Mouse (Mus musculus) myocyte (in vitro differentiated cells): ENCODE data around the gene Farsa. TPM values are rescaled to one million over a fixed set of nuclear protein-coding genes. Genes with fewer than 3 reads are reported as not detected.

Source experiments
- H3K27me3 ChIP-seq: one replicate; pipeline ENCODE4 v1.6.1; 2011; ENCODE audit not compliant: control insufficient read depth, insufficient read depth, insufficient read length
- H3K36me3 ChIP-seq: one replicate; pipeline ENCODE4 v1.6.1; 2011; ENCODE audit not compliant: control insufficient read depth, insufficient read depth
- H3K4me2 ChIP-seq: one replicate; pipeline ENCODE4 v1.6.1; 2011; ENCODE audit warnings: low read depth, control low read depth
- H3K4me3 ChIP-seq: one replicate; pipeline ENCODE4 v1.5.1; 2011; ENCODE audit warnings: mild to moderate bottlenecking, control low read depth, moderate library complexity
- H3K79me2 ChIP-seq: one replicate; pipeline ENCODE4 v1.6.1; 2011; ENCODE audit not compliant: control insufficient read depth, insufficient read depth
- H3ac ChIP-seq: one replicate; pipeline ENCODE4 v1.6.1; 2011; ENCODE audit not compliant: control insufficient read depth, insufficient read length
- CEBPB ChIP-seq: IDR thresholded peaks from 2 replicates; pipeline ENCODE4 v1.6.1; 2011; ENCODE audit warnings: mild to moderate bottlenecking, moderate library complexity; ENCODE audit not compliant: poor library complexity, insufficient read depth, severe bottlenecking
- E2F4 ChIP-seq: IDR thresholded peaks from one replicate; pipeline ENCODE4 v1.6.1; 2011; ENCODE audit warnings: mild to moderate bottlenecking, control low read depth, moderate library complexity; ENCODE audit not compliant: insufficient read depth
- MAX ChIP-seq: IDR thresholded peaks from one replicate; pipeline ENCODE4 v1.6.1; 2011; ENCODE audit warnings: low read depth, mild to moderate bottlenecking, control low read depth
- MYOD1 ChIP-seq, 3 experiments: IDR thresholded peaks; one replicate each; pipeline ENCODE4 v1.6.1; 2011; ENCODE audit warnings: control low read depth in 2 of 3, low read depth in 2 of 3, mild to moderate bottlenecking in 2 of 3, moderate library complexity in 1 of 3; ENCODE audit not compliant: insufficient read length in 2 of 3, control insufficient read depth in 1 of 3
- MYOG ChIP-seq, 3 experiments: IDR thresholded peaks; one replicate each; pipeline ENCODE4 v1.6.1; 2011; ENCODE audit warnings: control low read depth in 2 of 3, low read depth in 2 of 3, mild to moderate bottlenecking in 2 of 3; ENCODE audit not compliant: insufficient read length in 2 of 3, control insufficient read depth in 1 of 3, insufficient read depth in 1 of 3
- POLR2A ChIP-seq: IDR thresholded peaks from one replicate; pipeline ENCODE4 v1.6.1; 2011; ENCODE audit warnings: low read depth, mild to moderate bottlenecking, control low read depth, moderate library complexity; ENCODE audit not compliant: insufficient read length
- POLR2AphosphoS2 ChIP-seq: IDR thresholded peaks from one replicate; pipeline ENCODE4 v1.6.1; 2011; ENCODE audit warnings: low read depth, control low read depth; ENCODE audit not compliant: insufficient read length
- REST ChIP-seq: IDR thresholded peaks from one replicate; pipeline ENCODE4 v1.6.1; 2011; ENCODE audit warnings: mild to moderate bottlenecking, control low read depth, moderate library complexity; ENCODE audit not compliant: insufficient read depth, insufficient read length
- SRF ChIP-seq: IDR thresholded peaks from one replicate; pipeline ENCODE4 v1.6.1; 2011; ENCODE audit warnings: low read depth; ENCODE audit not compliant: control insufficient read depth, insufficient read length
- TCF12 ChIP-seq: IDR thresholded peaks from one replicate; pipeline ENCODE4 v1.6.1; 2011; ENCODE audit warnings: mild to moderate bottlenecking, control low read depth; ENCODE audit not compliant: poor library complexity, insufficient read depth, severe bottlenecking
- TCF3 ChIP-seq: IDR thresholded peaks from one replicate; pipeline ENCODE4 v1.6.1; 2011; ENCODE audit warnings: low read depth, control low read depth; ENCODE audit not compliant: insufficient read length
- USF1 ChIP-seq: IDR thresholded peaks from one replicate; pipeline ENCODE4 v1.6.1; 2011; ENCODE audit warnings: low read depth, mild to moderate bottlenecking, control low read depth, moderate library complexity
- polyA plus RNA-seq: library from polyadenylated mRNA; unstranded; fragments of >200 nt; fragmentation: generic; extraction: Trizol; gene quantifications from one replicate; pipeline ENCODE4 v1.2.1, GENCODE M21; 2012; ENCODE audit warnings: missing spikeins

The Farsa gene
- polyA plus RNA-seq, 1 experiment, result 73.3 TPM

- no peaks in the 10 kb centered on the region for H3K36me3 ChIP-seq
- no peak within 1 kb of the TSS for H3ac ChIP-seq
- H3K27me3 ChIP-seq, result no peaks in the 10 kb centered on the region
- TF ChIP-seq POLR2AphosphoS2 (peak; percentile 42), SRF (no peak)
- H3K79me2 ChIP-seq, result no peaks in the 10 kb centered on the region
- H3K4me2 ChIP-seq, result no peak within 1 kb of the TSS
- H3K4me3 ChIP-seq, result no peak within 1 kb of the TSS
Observed at GRCm38 (mm10) chr8:84871376-84872308, 14.9 kb downstream of the Farsa start, which contains the start of gene Syce2. Gene Syce2, plus strand, starts transcription at chr8:84872111.

DNA sequence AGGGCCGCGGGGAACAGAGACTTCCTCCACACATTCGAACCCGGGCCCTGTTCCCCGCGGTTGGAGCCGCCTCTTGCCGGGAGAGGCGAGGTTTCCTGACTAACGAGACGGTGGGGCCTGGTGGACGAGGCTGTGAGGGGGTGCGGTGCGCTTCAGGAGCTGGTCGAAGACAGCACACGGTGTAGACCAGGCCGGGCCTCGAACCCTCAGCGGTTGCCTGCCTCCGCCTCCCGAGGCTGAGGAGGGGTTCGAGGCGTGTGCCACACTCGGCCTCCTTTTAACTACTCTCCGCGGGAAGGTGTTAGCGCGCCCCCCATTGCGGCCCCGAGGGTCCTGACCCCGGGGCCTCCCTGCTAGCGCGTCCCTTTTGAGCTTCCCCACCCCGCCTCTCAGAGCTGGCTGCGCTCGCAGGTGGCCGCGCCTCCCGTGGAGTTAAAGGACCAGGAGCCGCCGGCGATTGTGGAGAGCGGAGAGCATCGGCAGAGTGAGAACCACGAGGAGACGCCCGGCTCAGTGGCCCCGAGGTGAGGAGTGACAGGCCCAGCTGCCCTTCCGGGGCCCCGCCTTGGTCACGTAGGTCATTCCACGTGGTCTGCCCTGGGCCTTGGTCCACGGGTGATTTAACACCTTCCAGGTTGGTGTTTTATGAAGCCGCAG lies 15.6 kb downstream of the Farsa start:
- Histone ChIP-seq H3K4me3 (no peak overlapping the region), H3K36me3 (no peaks in the 10 kb centered on the region), H3K4me2 (no peak overlapping the region), H3K79me2 (no peaks in the 10 kb centered on the region), H3K27me3 (no peaks in the 10 kb centered on the region), H3ac (no peak overlapping the region)
- TF ChIP-seq MYOD1 (IDR thresholded peaks at IDR 0.05; ENCODE audit: control insufficient read depth in 1 of 3, insufficient read length in 2 of 3, low read depth in 2 of 3) (peak in 2 of 3 experiments; percentile 44 to 69), MYOG (IDR thresholded peaks at IDR 0.05; ENCODE audit: control insufficient read depth in 1 of 3, insufficient read depth in 1 of 3, insufficient read length in 2 of 3, low read depth in 2 of 3) (no peak), POLR2AphosphoS2 (peak; percentile 22)

- Histone ChIP-seq H3K4me3 (no peak overlapping the region), H3K79me2 (no peaks in the 10 kb centered on the region), H3K36me3 (no peaks in the 10 kb centered on the region), H3ac (no peak overlapping the region), H3K27me3 (no peaks in the 10 kb centered on the region), H3K4me2 (no peak overlapping the region)
- no peak for TF ChIP-seq MYOD1 (IDR thresholded peaks at IDR 0.05; ENCODE audit: control insufficient read depth in 1 of 3, insufficient read length in 2 of 3, low read depth in 2 of 3)
- TF ChIP-seq TCF3, result no peak
Observed at GRCm38 (mm10) chr8:84873016-84873415, 16.2 kb downstream of the Farsa start.

DNA sequence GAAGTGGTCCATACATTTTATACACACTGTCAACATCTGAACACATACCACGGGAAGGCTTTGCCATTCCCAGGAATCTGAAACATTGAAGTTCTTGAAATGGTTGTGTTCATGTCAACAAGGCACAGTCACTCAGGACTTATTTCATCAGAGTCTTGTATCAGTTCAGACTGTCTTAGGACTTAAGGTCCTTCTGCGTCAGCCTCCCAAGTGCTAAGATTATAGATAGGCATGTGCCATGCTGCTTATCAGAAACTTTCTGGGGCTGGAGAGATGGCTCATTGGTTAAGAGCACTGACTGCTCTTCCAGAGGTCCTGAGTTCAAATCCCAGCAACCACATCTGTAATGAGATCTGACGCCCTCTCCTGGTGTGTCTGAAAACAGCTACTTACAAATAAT lies 17.6 kb downstream of the Farsa start:
- H3K4me3 ChIP-seq, result no peak overlapping the region
- no peaks in the 10 kb centered on the region for H3K79me2 ChIP-seq
- H3K27me3 ChIP-seq, result no peaks in the 10 kb centered on the region
- H3ac ChIP-seq, result no peak overlapping the region
- TF ChIP-seq SRF (no peak), REST (no peak), MYOG (IDR thresholded peaks at IDR 0.05; ENCODE audit: control insufficient read depth in 1 of 3, insufficient read depth in 1 of 3, insufficient read length in 2 of 3, low read depth in 2 of 3) (no peak), POLR2A (no peak), MYOD1 (IDR thresholded peaks at IDR 0.05; ENCODE audit: control insufficient read depth in 1 of 3, insufficient read length in 2 of 3, low read depth in 2 of 3) (no peak), CEBPB (no peak), TCF3 (no peak), E2F4 (no peak), POLR2AphosphoS2 (no peak), TCF12 (no peak)
- no peak overlapping the region for H3K4me2 ChIP-seq
- H3K36me3 ChIP-seq, result no peaks in the 10 kb centered on the region

GRCm38 (mm10) chr8:84877297-84878035 lies 20.7 kb downstream of the Farsa start:
- Histone ChIP-seq H3K79me2 (no peaks in the 10 kb centered on the region), H3K4me3 (no peak overlapping the region), H3K36me3 (no peaks in the 10 kb centered on the region), H3K4me2 (no peak overlapping the region), H3K27me3 (no peaks in the 10 kb centered on the region), H3ac (no peak overlapping the region)
- TF ChIP-seq REST (no peak), MAX (no peak), CEBPB (no peak), TCF3 (no peak), E2F4 (no peak), TCF12 (no peak), MYOG (IDR thresholded peaks at IDR 0.05; ENCODE audit: control insufficient read depth in 1 of 3, insufficient read depth in 1 of 3, insufficient read length in 2 of 3, low read depth in 2 of 3) (no peak), POLR2A (no peak), POLR2AphosphoS2 (no peak), MYOD1 (IDR thresholded peaks at IDR 0.05; ENCODE audit: control insufficient read depth in 1 of 3, insufficient read length in 2 of 3, low read depth in 2 of 3) (no peak), SRF (no peak), USF1 (no peak)
